Mouse (Mus musculus) cerebellum, postnatal 14 days (tissue): Measurements from ENCODE around the gene Shroom3.

Experiments
- DNase-seq, 2 experiments: peaks; one replicate each; pipeline ENCODE4 v3.0.0; 2021; ENCODE audit warnings: mixed read lengths in 2 of 2

Gene Shroom3

GRCm38 (mm10) chr5:92683351-92683807 lies at the start of gene Shroom3:
Gene Shroom3 (plus strand): TSS chr5:92683435.
- DNase-seq = peak in 1 of 2 experiments; percentile 18

- DNase-seq = peak in 1 of 2 experiments; percentile 9
These were observed 49.7 kb upstream of the Shroom3 start for GRCm38 (mm10) chr5:92633526-92633925.

DNA sequence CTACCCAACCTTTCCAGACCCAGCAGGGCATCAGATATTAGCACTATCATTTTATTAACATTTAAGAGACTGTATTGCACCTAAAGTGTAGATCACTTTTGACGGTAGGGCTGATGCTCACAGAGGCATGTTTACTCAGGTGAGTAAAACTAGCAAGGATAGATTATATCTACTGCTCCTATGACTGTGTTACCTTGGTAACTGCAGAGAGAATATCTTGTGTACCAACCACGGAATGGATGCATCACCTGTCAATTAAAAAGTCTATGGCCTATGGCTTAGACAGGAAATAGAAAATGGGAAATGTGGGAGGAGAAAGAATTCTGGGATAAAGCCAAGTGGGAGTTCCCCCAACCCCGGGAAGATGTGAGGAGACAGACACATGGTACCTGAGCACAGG lies 48.3 kb upstream of the Shroom3 start:
- DNase-seq = no peak

- no peak for DNase-seq
These were observed 47.3 kb upstream of the Shroom3 start for GRCm38 (mm10) chr5:92635891-92636290.

DNA sequence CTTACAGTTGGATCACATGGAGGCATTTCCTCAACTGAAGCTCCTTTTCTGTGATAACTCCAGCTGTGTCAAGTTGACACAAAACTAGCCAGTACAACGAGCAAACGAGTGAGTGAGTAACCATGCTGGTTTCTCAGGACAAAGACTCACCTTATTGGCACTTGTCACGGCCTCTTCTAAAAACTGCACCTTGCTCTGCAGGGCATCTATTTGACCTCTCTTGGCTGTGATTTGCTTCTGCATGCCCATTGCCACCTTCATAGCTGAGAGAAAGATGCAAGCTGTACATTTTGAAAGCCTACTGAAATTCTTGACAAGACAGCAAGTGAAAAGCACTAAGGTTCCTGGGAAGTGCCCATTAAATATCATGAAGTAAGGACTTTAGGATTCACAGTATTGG lies 42.4 kb upstream of the Shroom3 start:
- DNase-seq = no peak

DNA sequence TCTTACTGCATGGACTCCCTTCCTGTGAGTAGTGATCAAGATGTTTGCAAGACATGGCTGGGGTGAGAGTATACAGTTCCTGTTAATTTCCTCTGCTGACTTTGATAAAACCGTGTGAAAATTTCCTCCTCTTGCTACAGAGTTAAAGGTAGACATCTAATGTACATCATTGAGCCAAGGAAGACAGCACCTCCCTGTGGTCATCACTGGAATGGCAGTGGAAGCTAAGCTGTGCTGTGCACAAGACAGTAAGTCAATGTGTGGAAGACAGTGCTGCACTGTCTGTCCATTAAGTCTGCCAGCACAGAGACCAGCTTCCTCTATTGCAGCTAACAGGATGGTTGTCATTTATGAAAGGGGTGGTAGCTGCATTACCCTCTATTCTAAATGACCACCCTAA lies 27.0 kb upstream of the Shroom3 start:
- DNase-seq = peak; percentile 76 to 84

- no peak for DNase-seq
These were observed 18.9 kb upstream of the Shroom3 start for GRCm38 (mm10) chr5:92664321-92664720.

GRCm38 (mm10) chr5:92666860-92667259 lies 16.4 kb upstream of the Shroom3 start:
- no peak for DNase-seq

GRCm38 (mm10) chr5:92674859-92675573 lies 8.2 kb upstream of the Shroom3 start, which contains the start of gene Ccdc158:
Gene Ccdc158 (minus strand): TSS chr5:92675271.
- DNase-seq = peak; percentile 55 to 63

DNA sequence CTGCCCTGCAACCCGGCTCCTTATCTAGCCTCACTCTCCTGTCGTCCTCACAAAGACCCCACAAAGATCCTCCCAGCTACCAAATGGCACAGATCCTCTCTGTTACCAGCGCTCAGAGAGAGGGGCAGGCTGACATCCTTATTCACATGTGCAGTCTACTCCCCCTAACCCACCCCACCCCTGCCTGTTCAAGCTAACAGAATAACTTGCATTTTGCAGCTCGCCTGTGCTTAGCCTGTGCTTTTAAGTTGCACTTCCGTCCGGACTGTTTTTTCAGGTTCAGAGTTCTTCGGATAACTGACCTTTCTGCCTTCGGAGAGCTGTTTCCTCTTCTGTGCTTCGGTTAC lies 7.7 kb upstream of the Shroom3 start:
- no peak for DNase-seq

- DNase-seq = peak; percentile 57 to 67
These were observed 3.8 kb upstream of the Shroom3 start for GRCm38 (mm10) chr5:92679441-92679840.

GRCm38 (mm10) chr5:92681861-92682260 lies 1.4 kb upstream of the Shroom3 start:
- no peak for DNase-seq

DNA sequence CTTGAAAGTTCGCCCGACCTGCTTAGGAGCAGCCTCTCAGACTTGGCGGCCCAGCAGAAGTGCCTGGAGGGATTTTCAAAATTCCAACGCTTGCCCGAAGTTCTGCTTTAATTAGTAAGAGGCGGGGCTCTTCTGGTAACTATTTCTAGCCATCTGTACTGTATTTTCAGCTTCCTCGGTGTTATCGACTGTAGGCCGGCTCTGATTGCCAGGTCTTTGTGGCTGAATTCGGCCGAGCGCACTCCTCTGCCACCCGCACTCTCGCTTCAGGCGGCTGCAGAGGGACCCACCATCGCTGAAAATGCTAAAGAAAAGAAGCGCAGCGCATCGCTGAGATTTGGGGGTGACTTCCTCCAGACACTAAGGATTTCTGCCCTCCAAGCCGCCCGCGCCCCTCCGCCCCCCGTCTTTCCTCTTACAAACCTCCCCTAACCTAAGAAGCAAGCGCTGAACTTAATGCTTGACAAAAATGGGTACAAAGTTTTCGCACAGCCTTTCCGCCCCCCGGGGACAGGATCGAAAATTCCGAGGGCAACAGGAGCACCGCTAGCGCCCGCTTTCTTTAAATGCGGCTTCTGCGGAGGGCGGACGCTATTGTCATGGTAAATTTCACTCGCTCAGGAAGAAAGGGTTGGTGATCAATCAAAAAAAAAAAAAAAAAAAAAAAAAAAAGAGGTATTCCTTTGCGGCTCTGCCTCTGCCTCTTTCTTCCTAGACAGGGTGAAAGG lies 450 bp upstream of the Shroom3 start:
- peak in 1 of 2 experiments; percentile 19 for DNase-seq

DNA sequence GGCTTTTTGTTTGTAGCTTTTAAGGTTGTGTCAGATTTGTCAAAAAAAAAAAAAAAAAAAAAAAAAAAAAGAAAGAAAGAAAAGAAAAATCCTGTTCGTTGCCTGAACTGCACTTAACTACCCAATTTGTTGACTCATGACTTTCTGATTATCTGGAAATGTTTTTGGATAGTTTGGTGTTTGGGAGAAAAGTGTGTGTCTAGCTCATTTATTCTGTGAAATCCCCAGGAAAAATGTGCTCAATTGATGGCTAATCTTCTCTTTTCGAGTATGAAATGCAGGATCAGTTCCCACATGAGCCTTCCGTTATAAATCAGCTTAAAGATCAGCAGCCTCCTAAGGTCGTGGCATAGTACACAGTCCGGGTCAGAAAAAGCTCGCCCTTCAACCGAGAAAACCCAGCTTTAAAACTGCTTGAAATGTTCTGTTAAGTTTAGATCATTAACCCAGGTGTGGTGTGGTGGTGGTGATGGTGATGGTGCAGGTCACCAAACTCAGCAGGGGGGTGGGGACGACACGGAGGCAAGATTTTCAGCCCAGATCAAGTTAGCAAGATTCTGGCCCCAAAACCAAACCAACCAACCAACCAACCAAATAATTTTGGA lies 738 bp downstream of the Shroom3 start:
- no peak for DNase-seq

DNA sequence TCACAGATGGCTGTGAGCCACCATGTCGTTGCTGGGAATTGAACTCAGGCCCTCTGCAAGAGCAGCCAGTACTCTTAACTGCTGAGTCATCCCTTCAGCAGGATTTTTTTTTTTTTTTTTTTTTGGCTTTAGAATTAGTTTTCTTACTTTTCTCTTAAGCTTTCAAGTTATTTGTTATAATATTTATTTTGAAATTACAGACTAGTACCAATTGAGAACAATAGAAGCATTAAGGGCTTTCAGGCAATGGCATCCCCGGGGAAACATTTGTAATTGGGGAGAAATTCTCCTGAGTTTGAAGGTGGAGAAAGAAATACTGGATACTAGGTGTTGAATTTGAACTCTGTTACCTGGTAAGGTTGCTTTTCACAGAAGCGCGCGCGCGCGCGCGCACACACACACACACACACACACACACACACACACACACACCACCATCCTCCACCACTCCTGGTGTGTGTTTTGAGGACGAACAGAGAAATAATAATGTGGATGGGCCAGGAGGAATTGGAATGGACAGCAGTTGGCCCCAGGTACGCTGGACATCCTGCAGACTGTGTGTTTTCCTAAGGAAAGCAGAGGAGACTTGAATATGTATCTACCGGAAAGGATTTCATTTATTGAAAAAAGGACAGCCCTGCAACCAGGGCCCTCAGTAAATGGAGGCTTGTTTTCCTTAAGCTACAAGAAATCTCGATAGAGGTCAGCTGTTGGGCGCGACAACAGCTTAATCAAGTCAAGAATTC lies 1.7 kb downstream of the Shroom3 start:
- no peak for DNase-seq

DNA sequence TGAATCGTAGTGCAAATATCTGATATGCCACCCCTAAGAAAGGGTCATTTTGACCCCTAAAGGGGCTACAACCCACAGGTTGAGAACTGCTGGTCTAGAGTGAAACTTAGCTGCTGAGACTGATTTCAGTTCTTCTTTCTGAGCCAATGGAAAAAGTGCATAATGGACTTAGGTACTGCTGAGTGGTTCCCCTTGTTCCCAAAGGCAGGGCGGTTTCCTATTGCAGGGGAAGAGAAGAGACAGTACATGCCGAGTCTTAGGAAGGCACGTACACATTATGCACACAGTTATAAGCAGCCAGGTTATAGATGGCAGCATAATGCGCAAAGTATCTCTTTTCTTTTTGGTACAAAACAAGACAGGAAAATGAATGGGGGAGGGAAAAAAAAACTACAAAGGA lies 4.9 kb downstream of the Shroom3 start:
- no peak for DNase-seq

DNA sequence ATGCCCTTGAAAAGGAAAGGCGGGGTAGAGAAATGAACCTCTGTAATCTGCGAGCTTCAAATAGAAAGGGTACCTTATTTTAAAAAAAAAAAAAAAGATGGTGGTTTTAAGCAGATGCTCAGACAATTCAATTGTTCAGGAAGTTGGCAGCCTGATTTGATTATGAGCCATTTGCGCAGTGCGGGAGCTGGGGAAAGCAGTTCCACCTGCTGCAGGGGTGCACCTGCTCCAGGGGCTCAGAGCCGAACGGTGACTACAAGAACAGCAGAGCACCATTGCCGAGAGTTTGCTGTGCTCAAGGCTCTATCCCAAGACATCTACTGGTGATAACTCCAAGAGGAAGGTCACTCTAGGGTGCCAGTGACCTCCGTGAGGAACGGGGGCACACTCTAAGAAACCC lies 5.3 kb downstream of the Shroom3 start:
- no peak for DNase-seq

DNA sequence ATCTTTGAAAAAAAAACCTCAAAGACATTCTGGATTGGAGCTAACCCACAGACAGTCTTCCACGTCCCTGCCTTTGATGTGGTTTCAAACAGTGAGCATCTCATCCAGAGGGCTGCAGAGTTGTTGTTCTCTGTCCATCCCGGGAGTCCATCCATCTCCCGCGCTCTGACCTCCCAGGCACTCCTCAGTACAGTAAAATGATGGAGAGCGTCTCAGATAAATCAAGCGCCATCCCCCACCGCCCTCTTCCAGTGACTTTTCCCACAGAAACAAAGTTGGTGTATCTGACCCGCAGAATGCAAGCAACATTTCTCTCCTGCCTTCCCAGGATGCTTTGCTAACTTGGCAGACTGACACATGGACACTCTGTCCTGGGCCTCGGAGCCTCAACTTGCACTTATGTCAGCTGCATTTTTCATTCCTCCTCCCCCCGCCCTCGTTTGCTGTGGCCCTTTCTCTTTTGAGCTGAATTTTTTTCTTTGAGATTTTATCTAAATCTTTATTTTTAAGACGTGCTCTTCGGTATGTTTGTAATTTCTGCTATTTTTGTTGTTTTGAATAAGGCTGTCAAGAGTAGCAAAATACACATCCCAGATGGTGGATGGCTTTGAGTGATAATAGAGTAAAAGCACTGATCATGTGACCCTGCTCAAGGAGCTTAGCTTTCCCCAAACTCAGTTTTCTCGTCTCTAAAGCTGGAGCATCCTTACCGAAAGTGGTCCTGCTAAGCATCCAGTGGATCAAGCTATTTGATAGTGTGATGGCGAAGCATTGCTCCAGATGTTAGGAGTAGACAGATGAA lies 9.2 kb downstream of the Shroom3 start:
- DNase-seq = no peak

DNA sequence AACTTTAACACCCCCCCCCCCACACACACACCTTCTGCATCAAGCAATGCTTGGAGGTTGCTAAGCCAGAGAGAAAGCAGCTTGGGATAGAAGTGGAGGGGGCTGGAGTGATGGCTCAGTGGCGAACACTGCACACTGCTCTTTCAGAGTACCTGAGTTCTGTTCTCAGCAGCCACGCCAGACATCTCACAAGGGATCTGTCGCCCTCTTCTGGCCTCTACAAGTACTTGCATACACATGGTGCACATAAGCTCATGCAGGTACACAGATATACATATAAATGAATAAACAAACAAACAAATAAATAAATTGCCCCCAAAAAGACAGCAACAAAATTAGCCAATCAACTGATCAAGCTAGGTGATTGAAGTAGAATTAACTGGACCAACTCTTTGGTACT lies 10.5 kb downstream of the Shroom3 start:
- no peak for DNase-seq

DNA sequence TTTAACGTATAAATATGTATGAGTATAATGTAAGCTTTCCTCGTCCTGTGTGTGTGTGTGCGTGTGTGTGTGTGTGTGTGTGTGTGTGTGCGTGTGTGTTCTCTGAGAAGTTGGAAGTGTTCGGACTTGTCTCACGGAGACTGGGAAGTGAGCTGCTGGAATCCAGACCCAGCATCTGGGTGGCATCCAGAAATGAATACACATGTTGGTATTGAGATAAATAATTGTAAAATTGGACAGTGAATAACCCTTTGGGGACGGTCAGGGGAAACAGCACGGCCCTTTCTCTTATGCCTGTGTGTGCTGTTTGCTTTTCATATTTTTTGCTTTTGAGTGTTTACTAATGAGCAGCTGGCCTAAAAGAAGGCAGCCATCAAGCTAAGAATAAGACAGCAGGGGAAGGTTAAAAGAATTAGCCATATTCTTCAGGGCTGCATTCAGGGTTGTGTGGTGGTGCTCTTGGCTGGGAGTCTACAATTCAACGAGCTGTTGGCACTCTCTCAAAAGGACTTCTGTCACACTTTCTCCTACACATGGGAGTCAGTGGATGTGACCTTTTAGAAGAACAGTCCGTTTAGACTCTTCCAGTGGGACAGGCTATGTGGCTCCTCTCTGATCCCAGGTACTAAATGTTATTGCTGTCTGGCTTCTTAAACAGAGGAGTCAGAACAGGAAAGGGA lies 11.2 kb downstream of the Shroom3 start:
- no peak for DNase-seq

DNA sequence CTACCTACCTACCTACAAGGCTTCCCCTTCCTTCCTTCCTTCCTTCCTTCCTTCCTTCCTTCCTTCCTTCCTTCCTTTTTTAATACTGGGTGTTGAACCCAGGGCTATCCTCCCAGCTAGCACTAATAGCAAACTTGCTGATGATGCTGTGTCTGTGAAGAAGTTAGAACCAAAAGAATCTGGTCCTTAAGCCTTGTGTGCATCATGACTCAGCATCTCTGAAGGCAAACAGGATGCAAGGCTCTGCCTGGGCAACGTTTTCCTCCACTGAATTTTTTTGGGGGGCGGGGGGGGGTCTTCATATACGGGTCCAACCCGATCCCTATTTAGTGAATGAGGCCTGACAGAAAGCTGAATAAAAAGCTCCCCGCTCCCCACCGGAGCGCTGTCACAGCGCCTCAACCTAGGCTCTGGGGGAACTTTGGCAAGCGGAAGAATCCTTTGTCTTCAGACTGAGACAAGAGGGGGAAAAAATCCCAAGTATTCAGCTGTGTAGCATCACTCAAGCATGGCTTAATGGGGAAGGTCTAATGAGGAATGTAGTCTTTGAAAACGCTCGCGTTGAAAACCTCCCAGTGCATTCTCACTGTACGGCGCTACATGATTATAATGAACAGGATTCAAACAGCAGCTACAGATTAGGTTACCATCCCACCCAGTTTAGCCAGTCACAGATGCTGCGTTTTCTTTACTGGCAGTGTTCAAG lies 15.0 kb downstream of the Shroom3 start:
- no peak for DNase-seq
